In genomic region chr1:20890404-20890921, GRCm38 (mm10) we compare ENCODE assay signal across 8 mouse cellular contexts. TPM values are rescaled to one million over a fixed set of nuclear protein-coding genes. Genes with fewer than 3 reads are reported as not detected.
A peak's percentile ranks its signal among the peaks of the same experiment; 100 is the strongest.
DNase-seq lines count a peak whose midpoint lies in the region; ATAC-seq and TF ChIP-seq lines count a peak whose summit lies in the region.

TSS of gene Paqr8 (plus strand) at chr1:20890606.

- H3K4me1 ChIP-seq in hindbrain, postnatal 0 days (ENCODE audit: insufficient read depth, low read length): no peaks in the 10 kb centered on the region

- 0% methylated on average over 35 of the region's 37 CpGs for WGBS in hindbrain, postnatal 0 days

- intact Hi-C loops in gastrocnemius, adult 2 months (cut with DNase I): loop anchor here (5.0 kb wide), 2 partner anchors 68 to 278 kb away; partner anchors contain the start of gene Mcm3

- H3K4me2 ChIP-seq in hindbrain, postnatal 0 days (ENCODE audit: low read depth, low read length): peak within 1 kb of the TSS; percentile 81

- ATAC-seq in hindbrain, postnatal 0 days: peak; percentile 96

- no peaks in the 10 kb centered on the region for H3K36me3 ChIP-seq in hindbrain, postnatal 0 days (ENCODE audit: insufficient read depth, low read length)

- no peaks in the 10 kb centered on the region for H3K9me3 ChIP-seq in hindbrain, postnatal 0 days (ENCODE audit: low read length)

- H3K27ac ChIP-seq in gastrocnemius, adult 2 months: peak within 1 kb of the TSS; percentile 81
- peak within 1 kb of the TSS; percentile 86 for H3K27ac ChIP-seq in hindbrain, postnatal 0 days

- H3K27me3 ChIP-seq in hindbrain, postnatal 0 days (ENCODE audit: insufficient read depth, low read length): no peaks in the 10 kb centered on the region

- H3K4me3 ChIP-seq in gastrocnemius, adult 2 months: peak within 1 kb of the TSS; percentile 87
- H3K4me3 ChIP-seq in hindbrain, postnatal 0 days (ENCODE audit: low read length): peak within 1 kb of the TSS; percentile 66

- H3K9ac ChIP-seq in hindbrain, postnatal 0 days (replicated peaks; ENCODE audit: low read length): peak within 1 kb of the TSS; percentile 72

- TF ChIP-seq CTCF in gastrocnemius, adult 2 months (IDR thresholded peaks at IDR 0.05): peak; percentile 1; the same call in 1 of the 2 replicates
- TF ChIP-seq CTCF in hindbrain, postnatal 0 days (IDR thresholded peaks at IDR 0.05; ENCODE audit: low read depth): no peak

- peak; percentile 85 for DNase-seq in R1 (ENCODE audit: low read depth, low spot score)
- DNase-seq in cerebellum, postnatal 25 days: peak; percentile 91 to 93
- DNase-seq in gastrocnemius, adult 2 months: peak; percentile 91
- peak; percentile 90 for DNase-seq in hindbrain, postnatal 0 days (ENCODE audit: low spot score)
- DNase-seq in left cerebral cortex, adult 18-20 months (ENCODE audit: low spot score in 2 of 2): peak; percentile 82 to 90
- peak; percentile 91 to 92 for DNase-seq in lung, postnatal 4 days
- DNase-seq in retina, postnatal 1 day: peak; percentile 88
- peak; percentile 77 for DNase-seq in thymus, postnatal 4 days

RNA-seq across cellular contexts. Expression of gene Paqr8, which starts in this region (rescaled TPM):
- under 1 TPM; 0.36 to 0.73 TPM for total RNA-seq in gastrocnemius, adult 2 months (2021)
- total RNA-seq in hindbrain, postnatal 0 days (2014; rRNA removed): 187 and 212 TPM in 2 replicates
- polyA plus RNA-seq in hindbrain, postnatal 0 days (2015; fragmentation: Nextera tagmentation; extraction: Ambion mirVana): 47.8 and 51.6 TPM in 2 replicates
- 100 to 1,000 TPM; 110 to 114 TPM for total RNA-seq in left cerebral cortex, adult 18-20 months (2021)

Comparison
In these comparisons a context has a peak if more than half of its experiments do, and no peak if none do; other contexts are left out.
1. Peak in every context shown above with its lines: DNase-seq, ATAC-seq, H3K4me3 ChIP-seq and H3K27ac ChIP-seq.
2. RNA of gene Paqr8 (total RNA-seq): 187 to 212 TPM in hindbrain, postnatal 0 days and 110 to 114 TPM in left cerebral cortex, adult 18-20 months; 0.36 to 0.73 TPM in gastrocnemius, adult 2 months; every median in the first group is over 10 times any median in the second.
3. Peak in DNase-seq, H3K4me3 ChIP-seq and H3K27ac ChIP-seq in gastrocnemius, adult 2 months; RNA of the gene not detected or under 1 TPM.